Mouse (Mus musculus) ES-E14 (cell line): ENCODE measurements around the gene Nbl1. TPM values are rescaled to one million over a fixed set of nuclear protein-coding genes. Genes with fewer than 3 reads are reported as not detected.

Source experiments
- DNase-seq: peaks from one replicate; pipeline ENCODE4 v3.0.0-alpha.2; 2013; ENCODE audit warnings: low read depth, low spot score
- H3K27ac ChIP-seq: 2 replicates; pipeline ENCODE4 v1.5.1; 2012; ENCODE audit warnings: low read depth, mild to moderate bottlenecking, low read length, moderate library complexity, mixed read lengths; ENCODE audit not compliant: poor library complexity, insufficient read depth, severe bottlenecking
- H3K36me3 ChIP-seq: 2 replicates; pipeline ENCODE4 v1.6.1; 2012; ENCODE audit warnings: mild to moderate bottlenecking, low read length, moderate library complexity, mixed read lengths; ENCODE audit not compliant: control insufficient read depth, poor library complexity, insufficient read depth, severe bottlenecking
- H3K4me1 ChIP-seq, 2 experiments: fragments of 150-350 bp in 1 of 2; sonication (generic) in 1 of 2; 2 replicates each; pipeline ENCODE4 v1.6.1; 2012; ENCODE audit warnings: low read length in 2 of 2, mild to moderate bottlenecking in 1 of 2, mixed read lengths in 1 of 2; ENCODE audit not compliant: control insufficient read depth in 2 of 2, insufficient read depth in 2 of 2, poor library complexity in 1 of 2
- H3K4me3 ChIP-seq, 2 experiments: fragments of 150-350 bp in 1 of 2; sonication (generic) in 1 of 2; 2 replicates each; pipeline ENCODE4 v1.5.1; 2012; ENCODE audit warnings: low read length in 2 of 2, low read depth in 1 of 2, mild to moderate bottlenecking in 1 of 2, mixed read lengths in 1 of 2; ENCODE audit not compliant: insufficient read depth in 1 of 2, poor library complexity in 1 of 2, severe bottlenecking in 1 of 2
- H3K9ac ChIP-seq: 2 replicates; pipeline ENCODE4 v1.6.1; 2012; ENCODE audit warnings: low read depth, mild to moderate bottlenecking, low read length, mixed read lengths; ENCODE audit not compliant: poor library complexity, insufficient read depth, severe bottlenecking
- H3K9me3 ChIP-seq: fragments of 150-350 bp; sonication (generic); 2 replicates; pipeline ENCODE4 v1.6.1; 2012; ENCODE audit warnings: low read depth, mild to moderate bottlenecking, low read length; ENCODE audit not compliant: control insufficient read depth, insufficient read depth
- CHD2 ChIP-seq: IDR thresholded peaks from 2 replicates; pipeline ENCODE4 v1.6.1; 2014; ENCODE audit warnings: mild to moderate bottlenecking, low read depth, low read length, inconsistent platforms
- HCFC1 ChIP-seq: IDR thresholded peaks from 2 replicates; pipeline ENCODE4 v1.6.1; 2012; ENCODE audit warnings: low read length, inconsistent platforms, borderline replicate concordance; ENCODE audit not compliant: insufficient read depth
- MAFK ChIP-seq: IDR thresholded peaks from 2 replicates; pipeline ENCODE4 v1.6.1; 2014; ENCODE audit warnings: mild to moderate bottlenecking, low read depth, low read length, inconsistent platforms; ENCODE audit not compliant: insufficient read depth
- ZC3H11A ChIP-seq: IDR thresholded peaks from 2 replicates; pipeline ENCODE4 v1.6.1; 2012; ENCODE audit warnings: low read depth, mild to moderate bottlenecking, inconsistent platforms, low read length, borderline replicate concordance
- ZNF384 ChIP-seq: IDR thresholded peaks from 2 replicates; pipeline ENCODE4 v1.6.1; 2012; ENCODE audit warnings: low read depth, low read length, inconsistent platforms
- in situ Hi-C, 2 experiments: fragments of 600-800 bp; cut with MboI; formaldehyde crosslinking; loops; one replicate each; pipeline ENCODE4 v1.15.1; 2025; ENCODE audit warnings: low sequenced_read_pairs in 2 of 2, inconsistent platforms in 1 of 2; ENCODE audit not compliant: unreplicated experiment in 2 of 2
- total RNA-seq: library from RNA; depleted of rRNA; stranded (reverse); fragments of 300-350 nt; gene quantifications from 2 replicates; pipeline ENCODE4 v1.2.3, GENCODE M21; 2012; rRNA removed

The Nbl1 gene
- total RNA-seq = 4.5 and 12.5 TPM in 2 replicates

DNA sequence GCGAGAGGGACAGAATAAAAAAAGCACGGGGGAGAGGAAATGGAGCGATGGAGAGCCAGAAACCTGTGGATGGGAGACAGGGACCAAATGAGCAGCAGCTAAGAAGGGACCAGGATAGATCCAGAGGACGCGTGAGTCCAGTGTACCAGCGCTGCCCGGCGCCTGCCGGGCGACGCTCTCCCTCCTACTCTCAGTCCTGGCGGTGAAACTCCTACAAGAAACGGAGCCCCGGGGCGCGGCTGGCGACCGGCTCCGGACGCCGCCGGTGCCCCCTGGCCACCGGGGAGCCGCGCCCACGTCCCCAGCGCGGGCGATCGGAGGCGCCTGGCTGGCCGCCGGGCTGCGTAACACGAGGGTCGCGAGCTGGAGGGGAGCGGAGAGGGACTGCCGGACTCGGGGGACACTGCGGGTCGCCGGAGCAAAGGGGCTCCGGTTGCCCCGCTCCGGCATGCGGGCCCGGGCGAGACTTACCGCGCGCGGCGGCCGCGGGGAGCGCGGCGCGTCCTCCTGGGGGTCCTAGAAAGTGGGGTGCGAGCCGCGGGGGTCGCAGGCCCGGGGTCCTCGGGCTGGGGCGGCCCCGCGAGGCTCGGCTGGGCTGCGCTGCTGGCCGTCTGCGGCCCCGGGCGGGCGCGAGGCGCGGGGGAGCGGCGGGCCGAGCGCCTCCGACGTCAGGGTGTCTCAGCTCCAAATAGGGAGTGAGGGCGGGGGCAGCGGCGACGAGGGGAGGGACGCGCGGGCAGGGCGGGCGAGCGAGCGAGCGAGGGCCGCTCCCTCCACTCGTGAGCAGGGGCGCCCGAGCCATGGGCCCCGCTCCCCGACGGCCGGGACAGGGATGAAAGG lies at the start of gene Nbl1:
Gene Nbl1, minus strand, starts transcription at position 638 of the 840 bp plus-strand sequence.
- Histone ChIP-seq H3K4me3 (peak within 1 kb of the TSS; percentile 61 to 72), H3K27ac (no peak within 1 kb of the TSS), H3K9ac (peak within 1 kb of the TSS; percentile 57), H3K36me3 (no peaks in the 10 kb centered on the region), H3K9me3 (no peaks in the 10 kb centered on the region), H3K4me1 (peaks cover 2 to 10% of the 10 kb centered on the region in 2 experiments; a peak in 3 of 4 replicates)
- no peak for DNase-seq
- in situ Hi-C loops = loop anchor here in 1 of 2 experiments (25.0 kb wide), 1 partner anchor 195 kb away; no protein-coding TSS in a partner anchor
- no peak for TF ChIP-seq ZC3H11A
- no peak for TF ChIP-seq HCFC1
- TF ChIP-seq CHD2 = no peak
- TF ChIP-seq ZNF384 = no peak
- TF ChIP-seq MAFK = no peak

DNA sequence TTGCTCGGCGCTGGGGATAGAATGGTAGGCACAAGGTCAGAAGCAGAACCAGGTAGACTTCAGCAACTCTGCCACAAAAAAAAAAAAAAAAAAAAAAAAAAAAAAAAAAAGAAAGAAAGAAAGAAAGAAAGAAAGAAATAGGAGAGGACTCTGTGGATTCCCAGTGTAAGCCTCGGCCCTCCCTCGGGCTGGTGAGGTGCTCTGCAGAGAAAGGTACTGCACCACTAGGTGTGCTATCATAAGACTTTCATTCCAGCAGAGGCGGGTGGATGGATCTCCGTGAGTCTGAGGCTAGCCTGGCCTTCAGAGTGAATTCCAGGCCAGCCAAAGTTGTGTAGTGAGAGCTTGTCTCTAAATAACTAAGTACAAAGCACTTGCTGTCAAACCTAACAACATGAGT lies 49.0 kb upstream of the Nbl1 start:
- no peak overlapping the region for H3K4me3 ChIP-seq
- no peak overlapping the region for H3K9ac ChIP-seq
- TF ChIP-seq ZNF384 (peak; percentile 56; the same call in 1 of the 2 replicates), HCFC1 (no peak)
- peaks cover 2 to 6% of the 10 kb centered on the region in 2 experiments; a peak in 2 of 4 replicates for H3K4me1 ChIP-seq
- H3K36me3 ChIP-seq = no peaks in the 10 kb centered on the region
- no peak for DNase-seq
- no peaks in the 10 kb centered on the region for H3K9me3 ChIP-seq
- in situ Hi-C loops = no loop called here
- H3K27ac ChIP-seq = no peak overlapping the region

DNA sequence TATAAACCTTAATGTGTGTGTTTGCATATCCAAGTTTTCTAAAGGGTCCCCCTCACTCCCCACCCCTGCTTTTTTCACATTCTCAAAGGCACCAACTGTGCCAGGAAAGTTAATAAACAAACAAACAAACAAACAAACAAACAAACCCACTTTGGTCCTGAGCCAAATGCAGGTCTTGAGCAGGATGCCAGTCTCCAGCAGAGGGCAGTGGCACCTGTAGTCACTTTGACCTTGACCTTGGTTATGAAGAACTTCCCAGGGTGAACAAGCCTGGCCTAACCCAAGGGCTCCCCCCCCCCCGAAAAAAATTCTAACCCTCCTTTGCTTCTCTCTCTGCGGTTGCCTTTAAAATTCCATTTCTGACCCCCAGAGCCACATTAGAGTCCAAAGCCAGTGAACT lies 47.5 kb upstream of the Nbl1 start:
- H3K27ac ChIP-seq = no peak overlapping the region; the same call in 1 of the 2 replicates
- no peak for DNase-seq
- in situ Hi-C loops = no loop called here
- TF ChIP-seq ZC3H11A (no peak), CHD2 (no peak), ZNF384 (no peak), HCFC1 (no peak), MAFK (no peak)
- no peaks in the 10 kb centered on the region for H3K36me3 ChIP-seq
- H3K4me1 ChIP-seq = peaks cover 2 to 8% of the 10 kb centered on the region in 2 experiments; a peak in 2 of 4 replicates
- no peaks in the 10 kb centered on the region for H3K9me3 ChIP-seq
- no peak overlapping the region for H3K9ac ChIP-seq
- H3K4me3 ChIP-seq = no peak overlapping the region

GRCm38 (mm10) chr4:139136011-139136410 lies 43.2 kb upstream of the Nbl1 start:
- Histone ChIP-seq H3K27ac (no peak overlapping the region), H3K4me3 (no peak overlapping the region), H3K36me3 (no peaks in the 10 kb centered on the region), H3K4me1 (peaks cover 0 to 2% of the 10 kb centered on the region in 2 experiments; a peak in 1 of 4 replicates), H3K9ac (no peak overlapping the region), H3K9me3 (no peaks in the 10 kb centered on the region)
- in situ Hi-C loops = no loop called here
- DNase-seq = no peak
- TF ChIP-seq HCFC1 (no peak), MAFK (no peak), ZNF384 (no peak), ZC3H11A (no peak), CHD2 (no peak)
